Mouse (Mus musculus) retina, postnatal 1 day (tissue): ENCODE results near the gene Gpx4.
A peak's percentile ranks its signal among the peaks of the same experiment; 100 is the strongest.

Experiments used
- DNase-seq: peaks from one replicate; pipeline ENCODE4 v3.0.0-alpha.2; 2012

Gene Gpx4

DNA sequence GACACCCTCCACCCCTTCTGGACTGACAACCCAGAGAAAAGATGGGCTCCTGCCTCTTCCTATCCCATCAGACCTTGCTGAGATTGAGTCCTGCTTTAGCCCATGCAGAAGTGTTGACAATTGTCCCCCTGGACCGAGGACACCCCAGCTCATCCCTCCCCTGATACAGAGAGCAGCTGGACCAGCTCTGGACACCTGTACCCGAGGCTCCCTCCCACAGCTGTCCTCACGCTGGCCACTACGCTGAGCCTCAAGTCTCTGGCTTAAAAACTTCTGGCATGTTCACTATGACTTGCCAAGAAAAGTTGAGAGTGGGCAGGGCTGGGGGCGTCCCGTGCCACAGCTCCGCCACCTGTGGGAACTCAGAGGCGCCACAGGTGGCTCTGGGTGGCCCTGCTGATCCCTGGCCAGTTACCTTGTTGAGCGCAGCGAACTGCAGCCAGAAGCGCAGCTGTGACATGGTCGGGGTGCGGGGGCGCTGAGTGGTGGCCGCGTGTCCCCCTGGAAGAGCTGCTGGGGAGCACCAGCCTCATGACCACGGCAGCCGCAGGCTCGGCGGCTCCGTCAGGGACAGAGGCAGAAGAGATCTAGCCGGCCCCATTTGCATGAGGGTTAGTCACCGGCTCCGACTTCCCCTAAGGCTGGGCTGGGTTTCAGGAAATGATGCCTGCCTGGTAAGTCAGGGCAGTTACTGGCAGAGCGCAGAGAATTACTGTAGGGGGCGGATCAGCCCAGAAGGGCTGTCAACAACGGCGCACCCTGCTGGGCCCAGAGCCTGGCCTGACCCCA is 28.0 kb downstream of the Gpx4 start:
- no peak for DNase-seq

DNA sequence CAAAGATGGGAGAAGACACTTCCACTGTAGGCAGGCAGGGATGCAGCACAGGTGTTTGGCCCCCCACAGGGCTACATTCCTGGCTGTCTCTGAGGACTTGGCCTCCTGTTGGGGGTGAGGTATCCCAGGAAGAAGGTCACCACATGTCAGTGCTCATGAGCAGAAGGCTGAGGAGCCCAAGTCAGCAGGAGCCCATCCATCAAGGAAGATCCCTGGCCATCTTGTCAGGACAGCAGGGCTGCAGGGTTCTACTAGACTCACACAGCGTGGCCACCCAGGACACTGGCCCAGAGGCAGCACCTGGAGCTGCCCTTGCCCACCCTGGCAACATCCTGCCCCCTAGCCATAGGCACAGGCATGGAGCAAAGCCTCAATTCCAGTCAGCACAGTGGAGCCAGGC is 29.0 kb downstream of the Gpx4 start:
- no peak for DNase-seq

DNA sequence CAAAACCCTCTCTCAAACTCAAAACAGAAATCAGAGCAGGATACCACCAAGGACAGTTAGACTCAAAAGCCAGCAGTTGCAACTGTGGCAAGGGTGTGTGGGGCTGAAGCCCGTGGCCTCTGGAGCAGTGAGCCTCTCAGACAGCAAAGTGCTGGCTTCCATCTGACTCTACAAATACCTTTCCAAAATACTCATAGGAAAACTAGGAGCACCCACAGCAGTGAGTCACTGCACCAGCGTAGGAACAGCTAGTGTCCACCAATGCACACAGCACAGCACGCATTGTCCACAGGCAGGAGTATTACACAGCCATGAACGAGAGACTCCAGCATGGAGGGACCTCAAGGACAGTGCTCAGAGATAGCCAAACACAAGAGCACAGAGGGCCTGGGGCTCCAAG is 29.4 kb downstream of the Gpx4 start:
- no peak for DNase-seq

DNA sequence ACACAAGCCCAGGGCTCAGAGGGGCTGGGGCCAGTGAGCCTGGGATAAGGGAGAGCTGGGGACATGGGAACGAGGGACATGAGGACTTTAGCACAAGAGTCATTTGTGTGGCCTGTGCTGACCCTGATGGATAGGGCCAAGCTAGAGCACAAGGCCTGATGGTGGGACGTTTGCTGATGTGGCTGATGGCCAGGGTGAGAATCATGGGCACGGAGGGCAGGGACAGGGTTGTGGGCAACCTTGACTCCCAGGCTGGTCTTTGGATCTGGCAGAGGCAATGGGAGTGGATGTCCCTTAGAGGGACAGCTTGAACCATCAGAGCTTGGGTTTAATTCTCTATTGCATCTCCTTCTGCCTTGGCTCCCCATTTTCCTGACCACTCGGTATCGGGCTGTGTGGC is 30.3 kb downstream of the Gpx4 start:
- DNase-seq = no peak

DNA sequence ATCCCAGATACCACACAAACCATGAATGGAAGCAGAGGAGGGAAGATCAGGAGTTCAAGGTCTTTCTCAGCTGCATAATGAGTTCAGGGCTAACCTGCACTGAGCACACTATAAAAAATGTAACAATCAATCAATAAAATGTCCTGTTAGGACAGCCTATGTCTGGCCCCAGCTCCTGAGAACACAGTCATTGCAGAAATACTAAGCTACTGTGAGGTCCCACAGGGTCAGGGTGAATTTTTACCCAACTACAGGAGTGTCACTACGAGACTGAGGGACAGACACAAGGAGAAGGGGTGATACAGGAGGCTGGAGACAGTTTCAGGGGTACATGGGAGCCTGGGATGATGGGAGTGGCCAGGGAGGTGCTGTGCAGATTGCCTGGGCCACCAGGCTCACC is 31.4 kb downstream of the Gpx4 start:
- DNase-seq = no peak

DNA sequence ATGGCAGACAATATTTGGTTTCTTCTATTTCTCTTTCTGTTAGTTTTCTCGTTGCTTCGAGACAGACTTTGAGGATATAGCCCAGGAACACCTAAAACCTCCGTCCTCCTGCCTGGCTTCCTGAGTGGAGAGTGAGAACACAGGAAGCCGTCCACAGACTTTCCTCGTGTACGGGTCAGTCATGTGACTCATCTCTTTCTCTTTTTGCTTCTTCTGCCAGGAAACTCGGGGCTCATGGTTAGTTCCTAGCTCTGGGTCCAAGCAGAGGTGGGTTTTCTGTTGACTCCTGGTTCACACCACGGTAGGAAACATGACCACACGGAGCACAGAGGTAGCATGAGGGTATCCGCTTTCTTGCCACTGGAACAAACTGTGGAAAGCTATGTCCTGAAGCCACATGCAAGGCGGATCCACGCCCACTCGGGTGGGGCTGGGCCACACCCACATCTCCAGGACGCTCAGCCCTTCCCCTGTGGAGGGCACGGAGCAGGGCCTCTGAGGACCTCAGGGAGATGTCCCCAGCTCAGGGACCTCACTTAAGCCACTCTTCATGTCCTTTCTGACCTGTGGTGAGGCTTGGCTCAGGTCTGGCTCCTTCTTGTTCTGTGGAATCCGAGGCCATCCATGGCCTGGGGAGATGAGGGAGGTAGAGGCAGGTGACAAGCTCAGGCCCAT is 33.6 kb downstream of the Gpx4 start:
- no peak for DNase-seq

DNA sequence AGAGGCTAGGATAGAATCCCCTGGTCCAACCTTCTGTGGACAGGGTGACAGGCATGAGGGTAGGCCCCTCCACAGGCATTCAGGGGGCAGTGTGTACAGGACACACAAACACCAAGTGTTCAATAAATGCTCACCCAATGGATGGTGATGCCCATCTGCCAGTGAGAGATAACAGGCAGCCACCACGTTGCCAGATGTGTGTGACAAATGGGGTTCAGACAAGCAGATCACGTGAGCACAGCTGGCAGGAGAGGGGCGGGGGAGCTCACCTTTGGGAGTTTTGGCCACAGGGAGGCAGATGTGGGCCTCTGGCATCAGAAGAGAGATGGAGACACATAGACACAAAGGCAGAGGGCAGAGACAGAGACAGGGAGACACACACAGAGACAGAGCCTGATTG is 34.1 kb downstream of the Gpx4 start:
- DNase-seq = no peak

DNA sequence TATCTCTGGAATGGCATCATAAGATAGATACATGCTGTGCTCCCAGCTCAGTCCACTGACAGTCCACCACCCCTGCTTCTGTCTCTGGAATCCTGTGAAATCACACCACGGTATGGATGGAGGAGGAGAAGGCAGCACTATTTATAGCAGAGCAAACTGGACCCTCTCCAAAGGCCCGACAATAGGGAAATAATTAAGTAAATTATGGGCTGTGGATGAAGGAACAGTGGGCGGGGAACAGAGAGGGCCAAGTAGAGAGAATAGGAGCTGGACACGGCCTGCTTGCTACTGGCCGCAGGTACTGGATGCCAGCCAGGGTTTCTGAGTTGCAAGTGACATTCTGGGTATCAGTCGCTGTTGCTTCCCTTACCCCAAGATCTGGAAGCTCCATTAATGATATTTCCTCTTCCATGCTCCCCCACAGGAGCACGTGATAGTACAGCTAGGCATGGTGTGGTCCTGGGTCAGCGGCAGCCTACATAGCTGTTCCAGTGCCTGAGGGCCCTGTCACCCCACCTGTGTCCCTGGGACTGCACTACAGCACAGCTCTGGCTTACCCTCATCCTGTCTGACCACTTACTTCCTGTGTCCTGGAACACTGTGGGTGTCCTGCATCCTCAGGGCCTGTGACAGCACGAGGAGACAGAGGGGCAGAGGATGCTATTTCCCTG is 38.0 kb downstream of the Gpx4 start:
- no peak for DNase-seq

DNA sequence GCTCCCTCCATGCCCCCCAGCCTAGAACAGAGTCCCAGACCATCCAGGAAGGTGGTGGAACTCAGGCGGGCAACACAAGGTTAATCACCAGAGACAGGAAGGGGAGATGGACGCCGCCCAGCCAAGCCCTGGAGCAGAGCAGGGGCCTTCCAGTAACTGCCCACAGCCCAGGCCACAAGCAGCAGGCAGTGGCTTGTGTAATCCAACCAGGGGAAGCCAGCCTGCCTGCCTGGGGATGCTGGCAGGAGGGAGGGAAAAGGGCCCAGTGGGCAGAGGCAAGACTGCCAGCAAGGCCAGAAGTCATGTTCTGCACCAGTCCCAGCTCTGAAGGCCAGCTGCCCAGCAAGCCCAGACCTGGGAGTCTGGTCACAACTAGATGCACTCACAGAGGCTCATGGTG is 39.9 kb downstream of the Gpx4 start:
- DNase-seq = no peak

DNA sequence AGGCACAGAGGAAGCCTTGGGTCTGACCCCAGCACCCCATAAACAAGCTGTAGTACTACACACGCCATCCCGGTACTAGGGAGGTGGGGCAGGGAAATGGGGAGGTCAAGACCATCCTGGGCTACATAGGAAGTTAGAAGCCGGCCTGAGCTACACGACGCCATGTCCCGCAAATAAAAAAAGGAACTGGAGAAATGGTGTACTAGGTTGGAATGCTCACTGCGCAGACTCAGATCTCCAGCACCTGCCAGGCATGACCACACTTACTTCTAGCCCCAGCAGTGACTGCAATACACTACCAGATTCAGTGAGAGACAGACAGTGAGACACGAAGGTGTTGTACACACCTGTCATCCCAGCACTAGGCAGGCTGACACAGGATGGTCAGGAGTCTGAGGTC is 40.5 kb downstream of the Gpx4 start:
- no peak for DNase-seq

DNA sequence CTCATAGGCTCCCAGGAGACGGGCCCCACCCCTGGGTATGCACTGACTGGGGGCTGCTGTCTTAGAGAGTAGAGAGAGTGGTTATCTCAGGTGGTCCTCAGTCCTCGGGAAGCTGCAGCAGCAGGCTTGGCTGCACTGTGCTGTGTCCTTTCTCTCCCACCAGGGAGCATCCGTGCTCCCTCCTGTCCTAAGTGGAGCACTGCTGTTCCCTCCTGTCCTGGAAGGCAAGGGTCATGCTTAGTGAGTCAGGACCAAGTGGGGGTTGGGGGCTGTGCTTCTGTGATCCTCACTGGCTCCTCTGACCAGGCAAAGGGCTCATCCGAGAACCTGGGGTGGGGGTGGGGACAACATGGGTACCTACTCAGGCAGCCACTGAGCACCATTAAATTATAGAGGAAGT is 42.2 kb downstream of the Gpx4 start:
- DNase-seq = peak; percentile 20

DNA sequence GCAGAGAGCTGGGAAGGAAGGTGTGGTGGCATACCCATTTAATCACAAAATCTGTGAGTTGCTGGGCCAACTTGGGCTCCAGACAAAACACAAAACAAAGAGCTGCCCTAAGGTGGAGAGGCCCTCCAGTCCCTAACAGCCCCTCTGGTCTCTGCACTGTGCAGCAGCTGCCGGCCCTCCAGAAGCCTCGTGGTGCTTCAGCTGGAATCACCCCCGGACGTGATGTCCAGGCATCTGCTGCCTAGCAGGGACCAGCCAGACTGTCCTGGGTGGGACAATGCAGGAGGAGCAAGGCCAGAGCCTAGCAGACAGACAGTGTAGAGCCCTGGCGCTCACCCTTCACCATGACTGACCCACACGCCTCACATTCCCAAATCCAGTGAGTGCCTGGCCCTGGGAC is 44.6 kb downstream of the Gpx4 start:
- DNase-seq = no peak

DNA sequence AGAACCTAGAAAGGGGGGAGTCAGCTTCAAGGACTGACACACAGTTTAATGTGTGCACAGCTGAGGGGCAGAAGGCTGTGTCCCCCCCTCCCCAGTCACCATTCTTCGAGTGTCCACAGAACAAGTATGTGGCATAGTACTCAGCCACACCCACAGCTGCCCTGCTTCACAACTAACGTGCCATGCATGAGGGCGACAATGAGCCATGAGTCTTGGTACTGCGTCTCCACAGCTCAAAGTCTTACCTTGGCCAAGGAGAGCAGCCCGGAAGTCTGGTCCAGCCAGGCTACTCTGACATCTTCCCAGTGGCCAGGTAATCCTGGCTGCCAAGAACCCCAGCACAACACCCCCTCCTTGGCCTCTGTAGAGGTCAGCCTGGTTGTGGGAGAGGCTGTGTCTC is 45.7 kb downstream of the Gpx4 start:
- DNase-seq = no peak

DNA sequence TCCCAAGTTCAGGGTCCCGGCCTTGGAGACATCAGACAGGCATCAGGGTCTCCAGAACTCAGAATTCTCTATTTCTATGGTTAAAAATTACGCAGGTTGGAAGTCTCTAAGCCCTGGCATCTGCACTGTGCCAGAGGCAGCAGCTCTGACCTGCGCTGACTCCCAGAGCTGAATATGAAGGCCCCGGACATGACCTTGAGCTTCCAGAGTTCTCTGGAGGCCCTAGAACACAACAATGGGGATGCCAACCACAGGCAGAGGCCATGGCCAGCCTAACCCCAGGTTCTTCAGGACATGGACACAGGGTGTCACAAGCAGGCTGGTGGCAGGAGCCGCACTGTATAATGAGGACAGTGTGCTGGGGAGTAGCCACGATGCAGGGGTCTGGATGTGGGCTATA is 47.1 kb downstream of the Gpx4 start:
- DNase-seq = no peak

DNA sequence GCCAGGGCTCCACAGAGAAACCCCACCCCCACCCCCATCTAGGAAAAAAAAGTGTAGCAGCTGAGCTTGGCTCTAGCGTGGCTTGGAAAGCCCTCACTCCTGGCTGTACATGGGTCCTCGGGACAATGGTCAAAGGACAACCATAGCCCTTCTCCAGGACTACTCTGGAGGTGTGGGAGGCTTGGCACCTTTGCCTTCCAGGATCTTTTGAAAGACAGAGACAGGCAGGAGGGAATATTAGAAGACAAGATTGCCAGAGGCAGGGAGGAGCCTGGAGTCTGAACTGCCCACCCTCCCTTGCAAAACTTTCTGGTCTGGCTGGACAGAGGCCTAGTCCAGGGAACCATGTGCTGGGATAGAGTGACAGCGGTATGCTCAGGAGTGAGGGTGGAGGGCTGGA is 47.7 kb downstream of the Gpx4 start:
- no peak for DNase-seq

DNA sequence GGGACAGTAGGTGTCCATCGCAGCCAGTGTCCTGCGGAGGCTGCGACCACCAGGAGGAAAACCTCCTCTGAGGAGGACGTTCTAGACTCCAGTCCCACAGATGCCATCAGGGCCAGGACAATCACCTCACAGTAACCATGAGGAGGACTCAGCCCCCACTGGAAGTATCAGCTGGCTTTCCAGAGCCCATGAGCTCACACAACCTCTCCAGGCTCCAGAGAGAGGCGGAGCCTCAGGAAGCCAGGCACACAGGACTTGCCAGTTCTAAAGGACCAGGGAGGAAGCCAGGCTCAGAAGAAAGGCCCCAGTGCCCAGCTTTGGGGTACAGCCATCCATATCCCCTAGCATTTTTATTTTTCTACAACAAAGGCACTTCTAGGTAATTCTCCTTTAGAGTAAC is 48.6 kb downstream of the Gpx4 start:
- no peak for DNase-seq

DNA sequence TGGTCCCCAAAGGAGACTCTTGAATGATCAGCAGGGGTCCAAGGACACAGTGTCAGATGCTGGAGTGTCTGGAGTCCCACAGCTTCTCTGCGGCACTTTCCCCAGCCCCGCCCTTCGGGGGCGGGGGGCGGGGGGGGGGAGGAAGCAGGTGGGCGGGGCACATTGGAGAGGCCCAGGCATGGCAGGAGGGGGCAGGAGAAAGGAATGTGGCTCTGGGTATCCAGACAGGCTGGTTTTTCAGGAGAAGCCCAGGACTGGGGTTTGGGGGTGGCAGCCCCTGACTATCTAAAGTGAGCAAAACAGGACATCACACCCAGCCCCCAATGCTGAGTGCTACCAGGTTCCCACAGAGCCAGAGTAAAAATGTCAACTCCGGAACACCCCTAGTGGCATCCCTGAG is 50.3 kb downstream of the Gpx4 start:
- peak; percentile 7 for DNase-seq

DNA sequence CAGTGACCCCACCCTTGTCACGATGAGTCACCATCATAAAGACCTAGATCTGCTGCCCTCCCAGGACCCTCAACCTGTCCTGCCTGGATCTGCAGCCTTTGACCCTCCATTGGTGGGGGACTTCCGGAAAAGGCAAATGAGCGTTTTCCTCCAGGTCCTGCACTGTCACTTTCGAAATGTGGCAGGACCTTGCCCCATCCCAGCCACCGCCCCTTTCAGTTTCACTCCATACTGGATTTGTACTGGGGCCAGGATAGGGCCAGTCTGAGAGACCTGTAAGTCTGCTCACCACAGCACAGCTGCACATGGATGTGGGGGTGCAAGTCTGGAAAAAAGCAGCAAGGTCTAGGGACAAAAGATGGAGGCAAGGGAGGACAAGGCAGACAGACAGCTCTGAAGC is 51.7 kb downstream of the Gpx4 start:
- no peak for DNase-seq

DNA sequence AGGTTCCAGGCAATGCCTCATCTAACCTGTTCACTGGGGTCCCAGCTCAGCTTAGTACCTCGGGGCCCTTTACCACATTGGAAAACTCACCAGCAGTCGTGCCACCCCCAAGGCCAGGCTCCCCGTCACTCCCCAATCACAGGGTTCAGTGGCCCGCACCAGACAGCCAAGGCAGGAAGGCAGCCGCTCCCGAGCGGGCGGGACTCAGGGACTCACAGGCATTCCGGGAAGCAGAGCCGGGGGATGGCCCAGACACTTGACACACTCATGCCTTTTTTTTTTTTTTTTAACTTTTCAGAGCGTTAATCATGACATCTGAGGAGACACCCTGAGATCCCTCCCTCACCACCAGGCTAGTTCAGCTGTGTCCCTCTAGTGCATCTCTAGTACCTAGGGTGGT is 54.0 kb downstream of the Gpx4 start:
- no peak for DNase-seq

DNA sequence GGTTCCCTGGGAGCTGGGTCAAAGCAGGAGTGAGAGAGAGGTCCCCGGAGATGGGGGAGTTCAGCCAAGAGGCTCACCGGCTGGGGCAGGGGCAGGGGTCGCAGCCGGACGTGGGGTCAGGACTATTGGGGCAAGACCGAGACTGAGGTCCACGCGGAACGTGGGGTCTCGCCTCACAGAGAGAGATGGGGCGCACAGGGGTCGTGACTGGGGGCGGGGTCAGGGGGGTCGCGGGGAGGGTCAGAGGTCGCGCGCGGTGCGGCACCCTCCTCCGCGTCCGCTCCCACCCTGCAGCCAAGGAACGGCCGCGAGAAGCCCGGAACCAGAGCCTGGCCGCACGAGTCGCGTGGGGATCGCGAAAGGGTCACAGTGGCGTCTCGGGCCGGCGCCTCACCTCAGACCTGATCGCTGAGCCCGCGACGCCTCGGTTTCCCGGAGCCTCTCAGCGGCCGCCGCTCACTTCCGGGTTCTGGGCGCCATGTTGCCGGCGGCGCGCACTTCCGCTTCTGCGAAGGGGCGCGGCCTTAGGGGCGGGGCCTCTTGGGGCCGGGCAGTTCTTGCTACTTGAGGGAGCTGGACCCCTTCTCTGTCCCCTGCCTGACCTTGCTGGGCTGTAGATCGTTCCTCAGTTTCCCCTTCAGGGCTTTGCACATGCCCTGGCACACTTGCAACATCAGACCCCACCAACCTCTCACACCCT is 55.4 kb downstream of the Gpx4 start:
- peak; percentile 90 for DNase-seq

DNA sequence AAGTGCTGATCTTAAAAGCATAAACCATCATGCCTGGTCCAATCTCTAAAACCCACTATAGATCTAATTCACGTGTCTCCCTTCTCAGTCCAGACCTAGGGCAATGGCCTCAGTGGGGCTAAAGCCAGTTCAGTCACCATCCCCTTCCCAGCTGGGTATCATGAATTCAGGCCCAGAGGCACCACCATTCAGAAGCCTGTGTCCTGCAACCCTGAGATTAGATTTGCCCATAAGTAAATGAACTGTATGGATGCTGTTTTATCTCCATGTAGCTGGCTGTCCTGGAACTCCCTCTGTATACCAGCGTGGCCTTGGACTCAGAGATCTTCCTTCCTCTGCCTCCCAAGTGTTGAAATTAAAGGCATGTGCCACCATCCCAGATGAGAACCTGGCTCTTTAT is 56.1 kb downstream of the Gpx4 start:
- DNase-seq = no peak

DNA sequence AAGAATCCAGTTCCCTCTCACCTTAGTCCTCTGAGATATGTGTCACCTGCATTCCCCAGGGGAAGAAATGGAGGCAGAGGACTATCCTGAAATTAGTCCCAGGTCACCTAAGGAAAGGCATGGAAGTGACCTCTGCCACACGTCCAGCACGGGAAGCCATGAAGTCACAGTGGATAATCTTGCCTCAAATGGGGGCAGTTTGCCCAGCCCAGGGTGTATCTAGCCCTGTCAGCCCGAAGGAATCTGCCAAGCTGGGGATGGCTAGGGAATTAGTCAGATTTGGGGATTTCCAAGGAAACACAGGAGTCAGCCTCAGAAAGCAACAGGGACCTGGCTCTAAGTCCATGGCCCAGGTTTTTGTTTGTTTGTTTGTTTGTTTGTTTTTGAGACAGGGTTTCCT is 57.2 kb downstream of the Gpx4 start:
- no peak for DNase-seq

DNA sequence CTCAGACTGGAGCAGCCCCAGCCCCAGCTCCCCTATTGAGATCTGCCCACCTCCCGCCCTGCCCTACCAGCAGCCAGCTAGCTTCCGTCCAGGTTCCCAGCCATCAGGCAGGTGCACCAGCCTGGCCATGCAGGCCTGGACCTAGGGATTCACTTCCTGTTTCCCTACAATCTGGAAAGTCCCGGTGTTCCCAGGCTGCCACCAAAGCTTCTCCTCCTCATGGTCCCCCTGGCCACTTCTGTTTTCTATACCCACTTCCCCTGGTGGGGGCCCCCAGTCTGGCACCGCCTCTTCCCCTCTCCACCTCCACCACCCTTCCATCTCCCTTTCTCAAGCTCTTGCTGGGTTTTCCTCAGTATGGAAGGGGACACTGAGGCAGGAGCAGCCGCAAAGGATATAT is 58.5 kb downstream of the Gpx4 start, which contains the start of gene Sbno2:
TSS of gene Sbno2 (minus strand) at position 112 of the 400 bp plus-strand sequence.
- DNase-seq = no peak

DNA sequence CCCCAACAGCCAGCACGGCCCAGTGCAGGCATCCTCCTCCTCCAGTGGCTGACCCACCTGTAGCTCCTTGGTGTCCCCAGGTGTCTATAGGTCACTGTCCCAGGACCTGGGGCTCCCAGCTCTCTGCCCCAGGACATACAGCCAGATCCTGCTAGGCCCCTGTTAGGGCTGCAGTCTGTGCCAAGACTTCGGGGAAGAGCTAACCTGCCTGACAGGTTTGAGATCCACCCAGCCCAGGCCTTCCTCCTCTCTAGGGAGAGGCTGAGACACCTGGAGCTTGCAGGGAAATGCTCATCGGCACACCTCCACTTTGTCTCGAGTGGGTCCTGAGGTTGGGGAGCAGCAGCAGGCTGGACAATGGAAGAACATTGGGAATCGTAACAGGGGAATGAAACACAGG is 59.0 kb downstream of the Gpx4 start:
- DNase-seq = no peak
